Mouse (Mus musculus) kidney, adult 11 months (tissue): Measurements from ENCODE around the gene Pbrm1.

Experiments used
- DNase-seq: peaks from one replicate; pipeline ENCODE4 v3.0.0; 2022

Pbrm1 gene

GRCm38 (mm10) chr14:31018860-31019291 is at the start of gene Pbrm1, which contains the start of gene Gnl3:
Pbrm1 (plus strand) TSS chr14:31019138.
Gnl3 (minus strand) TSS chr14:31019152.
- DNase-seq, result peak; percentile 96

GRCm38 (mm10) chr14:30974204-30974603 is 44.7 kb upstream of the Pbrm1 start:
- DNase-seq, result peak; percentile 19

DNA sequence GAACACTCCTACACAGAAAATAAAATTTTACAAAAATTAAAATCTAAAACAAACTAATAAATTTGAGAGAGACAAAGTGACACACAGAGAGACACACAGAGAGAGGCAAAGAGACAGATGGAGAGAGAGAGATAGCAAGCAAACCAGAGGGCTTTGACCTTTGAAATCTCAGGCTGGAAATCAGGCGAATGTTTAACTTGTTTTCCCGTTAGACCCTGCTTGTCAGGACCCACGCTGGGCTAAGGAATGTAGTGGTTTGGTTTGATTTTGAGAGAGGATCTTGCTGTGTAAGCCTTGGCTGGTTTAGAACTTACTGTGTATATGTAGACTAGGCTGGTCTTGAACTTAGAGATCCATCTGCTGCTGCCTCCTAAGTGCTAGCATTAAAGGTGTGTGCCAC is 42.7 kb upstream of the Pbrm1 start:
- peak; percentile 52 for DNase-seq

DNA sequence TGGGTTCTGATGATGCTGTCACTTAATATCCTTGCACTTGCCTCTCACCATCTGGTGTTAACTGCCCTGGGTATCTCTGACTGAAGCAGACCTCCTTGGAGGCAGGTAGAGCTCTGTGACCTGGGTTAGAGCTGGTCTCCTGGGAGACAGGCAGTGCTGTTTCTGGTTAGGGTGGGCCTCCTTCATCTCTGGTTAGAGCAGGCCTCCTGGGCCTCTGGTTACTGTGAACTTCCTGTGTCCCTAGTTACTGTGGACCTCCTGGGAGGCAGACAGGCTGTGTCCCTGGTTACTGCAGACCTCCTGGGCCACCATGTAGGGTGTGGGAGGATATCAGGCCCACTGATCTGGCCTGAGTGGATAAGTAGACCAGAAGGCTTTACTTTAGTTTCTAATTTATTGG is 22.5 kb upstream of the Pbrm1 start:
- no peak for DNase-seq

- no peak for DNase-seq
Observed at GRCm38 (mm10) chr14:31000356-31000755, 18.6 kb upstream of the Pbrm1 start.

GRCm38 (mm10) chr14:31000816-31001306 is 18.1 kb upstream of the Pbrm1 start:
- no peak for DNase-seq

DNA sequence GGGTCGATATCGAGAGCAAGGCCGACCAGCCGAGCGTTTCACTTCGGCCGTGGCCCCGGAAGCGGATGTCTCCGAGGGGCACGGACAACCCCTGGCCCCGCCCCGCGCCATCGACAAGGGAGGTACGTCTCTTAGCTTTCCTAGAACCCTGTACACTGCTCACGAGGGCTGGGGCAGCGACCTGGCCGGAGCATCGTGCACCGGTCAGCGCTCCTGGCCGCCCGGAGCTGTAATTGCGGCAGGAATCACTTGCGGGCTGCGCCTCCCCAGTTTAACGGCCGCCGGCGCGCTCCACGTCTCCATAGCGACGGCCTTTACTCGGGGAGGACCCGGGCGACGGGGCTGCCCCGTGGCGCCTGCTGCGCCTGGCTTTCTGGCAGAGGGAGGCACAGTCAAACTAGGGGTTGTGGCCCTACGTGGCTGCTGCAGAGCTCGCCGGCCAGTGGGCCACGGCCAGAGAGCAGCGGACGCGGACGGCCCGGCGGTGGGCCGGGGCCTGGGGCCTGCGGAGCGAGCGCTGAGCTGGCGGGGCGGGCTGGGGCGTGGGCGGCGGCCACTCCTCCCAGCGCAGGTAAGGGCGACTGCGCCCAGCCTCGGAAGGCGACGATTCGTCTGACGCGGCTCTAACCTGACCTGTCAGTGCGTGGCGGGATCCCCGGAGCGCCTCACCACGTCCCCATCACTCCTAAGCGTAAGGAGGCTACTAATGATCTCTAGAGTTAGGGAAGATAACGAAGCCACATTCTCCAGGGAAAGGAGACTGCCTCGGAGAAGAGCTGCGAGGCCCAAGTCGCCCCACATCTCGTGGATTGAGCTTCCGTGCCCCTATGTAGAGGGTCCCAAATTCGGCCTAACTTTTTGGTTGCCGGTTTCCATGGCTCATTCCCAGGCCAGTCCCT is 17.4 kb upstream of the Pbrm1 start, which contains the start of the genes Glt8d1 and Spcs1:
TSS of gene Glt8d1 (plus strand) at position 94 of the 899 bp plus-strand sequence.
TSS of gene Spcs1 (minus strand) at position 366 of the 899 bp plus-strand sequence.
- DNase-seq, result peak; percentile 86

- DNase-seq, result no peak
Observed at GRCm38 (mm10) chr14:31004527-31004926, 14.4 kb upstream of the Pbrm1 start.

- no peak for DNase-seq
Observed at GRCm38 (mm10) chr14:31006779-31007178, 12.2 kb upstream of the Pbrm1 start.

DNA sequence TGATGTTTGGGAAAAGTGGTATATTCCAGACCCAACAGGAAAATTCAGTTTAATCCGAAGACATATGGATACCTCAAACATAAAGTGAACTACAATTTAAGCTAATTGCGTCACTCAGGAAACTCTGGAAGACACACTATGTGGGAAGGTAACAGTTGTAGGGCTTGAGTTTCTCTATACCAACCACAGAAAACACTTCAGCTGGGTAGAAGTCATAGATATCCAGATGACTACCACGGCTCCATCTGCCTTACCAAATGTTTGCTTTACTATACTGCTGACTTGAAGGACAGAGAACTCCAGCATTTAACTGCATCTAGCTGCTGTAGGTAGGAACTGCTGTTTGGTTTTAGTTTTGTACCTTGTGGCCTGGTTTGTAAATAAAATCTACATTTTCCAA is 7.3 kb upstream of the Pbrm1 start:
- no peak for DNase-seq

DNA sequence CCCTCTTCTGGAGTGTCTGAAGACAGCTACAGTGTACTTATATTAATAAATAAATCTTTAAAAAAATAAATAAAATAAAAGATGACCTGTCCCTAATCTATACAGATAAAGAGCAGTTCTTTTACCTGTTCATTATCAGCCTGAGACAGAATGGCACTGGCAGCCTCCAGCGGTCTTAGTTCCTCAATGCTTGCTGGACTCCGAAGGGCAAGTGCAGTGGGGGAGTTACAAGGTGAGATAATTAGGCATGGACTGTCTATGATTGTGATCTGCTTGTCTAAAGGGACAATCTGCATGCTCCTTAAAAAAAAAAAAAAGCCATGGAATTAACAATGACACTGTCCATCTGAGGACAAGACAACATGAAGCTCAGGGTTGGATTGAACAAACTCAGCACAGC is 5.0 kb upstream of the Pbrm1 start:
- no peak for DNase-seq

GRCm38 (mm10) chr14:31016063-31016462 is 2.9 kb upstream of the Pbrm1 start:
- DNase-seq, result no peak

DNA sequence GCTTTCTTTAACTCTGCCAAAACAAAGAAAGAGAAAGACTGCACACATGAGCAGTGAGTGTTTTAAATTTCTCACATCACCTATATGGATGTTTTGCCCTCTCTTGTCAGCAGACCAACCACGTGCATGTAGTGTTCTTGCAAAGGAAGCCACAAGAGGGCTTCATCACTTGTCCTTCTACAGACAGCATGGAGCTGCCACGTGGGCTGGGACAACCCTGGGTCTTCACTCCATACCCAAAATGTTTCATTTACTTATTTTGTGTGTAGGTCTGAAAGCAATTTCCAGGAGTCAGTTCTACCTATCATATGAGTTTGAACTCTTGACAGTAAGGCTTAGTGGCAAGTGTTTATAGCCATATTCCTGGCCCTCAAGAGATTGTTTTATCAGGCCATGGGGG is 1.1 kb upstream of the Pbrm1 start:
- no peak for DNase-seq

GRCm38 (mm10) chr14:31019331-31020205 is 630 bp downstream of the Pbrm1 start:
- peak; percentile 75 for DNase-seq

GRCm38 (mm10) chr14:31022579-31022978 is 3.6 kb downstream of the Pbrm1 start:
- DNase-seq, result peak; percentile 33

DNA sequence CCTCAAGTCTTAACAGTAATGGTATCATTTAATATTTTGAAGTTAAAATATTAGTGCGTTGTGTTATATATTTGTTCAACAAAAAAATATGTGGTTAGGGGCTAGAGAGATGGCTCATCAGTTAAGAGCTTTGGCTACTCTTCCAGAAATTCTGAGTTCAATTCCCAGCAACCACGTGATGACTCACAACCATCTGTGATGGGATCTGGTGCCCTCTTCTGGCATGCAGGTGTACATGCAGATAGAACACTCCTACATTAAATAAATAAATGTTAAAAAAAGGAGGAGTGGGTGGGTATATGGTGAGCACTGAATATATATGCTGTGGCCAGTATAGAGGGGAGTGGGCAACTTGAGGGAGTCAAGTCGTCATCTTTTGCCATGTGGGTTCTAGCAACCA is 6.8 kb downstream of the Pbrm1 start:
- no peak for DNase-seq

DNA sequence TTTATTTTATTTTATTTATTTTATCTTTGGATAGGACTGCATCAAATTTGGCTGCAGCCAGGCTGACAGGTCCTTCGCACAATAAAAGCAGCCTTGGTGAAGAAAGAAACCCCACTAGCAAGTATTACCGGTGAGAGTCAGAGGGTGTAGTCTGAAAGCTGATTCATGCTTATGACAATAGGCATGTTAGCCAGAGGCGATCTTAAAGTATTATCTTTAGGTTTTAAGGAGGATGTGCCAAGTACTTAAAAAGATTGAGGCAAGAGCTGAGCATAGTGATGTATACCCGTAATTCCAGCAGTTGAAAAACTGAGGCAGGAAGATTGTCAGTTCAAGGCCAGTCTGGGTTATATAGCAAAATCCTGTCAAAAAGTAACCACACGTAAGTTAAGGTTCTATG is 26.4 kb downstream of the Pbrm1 start:
- DNase-seq, result no peak

DNA sequence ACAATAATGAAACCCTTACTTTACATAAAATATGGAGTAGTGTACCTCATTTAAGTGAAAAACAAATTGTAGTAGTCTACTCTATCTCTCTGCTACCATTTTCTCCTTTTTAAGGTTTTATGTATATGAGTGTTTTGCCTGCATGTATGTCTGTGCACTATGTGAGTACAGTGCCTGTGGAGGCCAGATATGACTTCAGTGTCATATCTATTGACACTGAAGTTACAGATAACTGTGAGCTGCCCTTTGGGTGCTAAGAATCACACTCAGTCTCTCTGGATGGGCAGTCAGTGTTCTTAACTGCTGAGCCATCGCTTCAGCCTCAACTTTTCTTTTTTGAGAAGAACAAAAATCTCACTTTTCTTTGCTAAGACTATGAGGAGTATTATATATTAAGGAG is 26.9 kb downstream of the Pbrm1 start:
- no peak for DNase-seq

DNA sequence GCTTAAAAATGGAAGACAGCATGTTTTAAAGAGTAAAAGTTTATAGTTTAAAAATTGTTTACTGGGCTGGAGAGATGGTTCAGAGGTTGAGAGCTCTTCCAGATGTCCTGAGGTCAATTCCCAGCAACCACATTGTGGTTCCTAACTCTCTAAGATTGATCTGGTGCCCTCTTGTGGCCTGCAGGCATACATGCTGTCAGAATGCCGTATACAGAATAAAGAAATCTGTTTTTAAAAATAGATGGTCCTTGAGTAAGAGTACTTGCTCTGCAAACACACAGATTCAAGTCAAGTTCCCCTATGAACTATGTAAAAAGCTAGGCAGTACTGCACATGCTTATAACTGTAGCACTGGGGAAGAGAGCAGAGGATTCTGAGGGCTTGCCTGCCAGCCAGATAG is 43.3 kb downstream of the Pbrm1 start:
- DNase-seq, result no peak

- DNase-seq, result no peak
Observed at GRCm38 (mm10) chr14:31069086-31069733, 50.3 kb downstream of the Pbrm1 start.

DNA sequence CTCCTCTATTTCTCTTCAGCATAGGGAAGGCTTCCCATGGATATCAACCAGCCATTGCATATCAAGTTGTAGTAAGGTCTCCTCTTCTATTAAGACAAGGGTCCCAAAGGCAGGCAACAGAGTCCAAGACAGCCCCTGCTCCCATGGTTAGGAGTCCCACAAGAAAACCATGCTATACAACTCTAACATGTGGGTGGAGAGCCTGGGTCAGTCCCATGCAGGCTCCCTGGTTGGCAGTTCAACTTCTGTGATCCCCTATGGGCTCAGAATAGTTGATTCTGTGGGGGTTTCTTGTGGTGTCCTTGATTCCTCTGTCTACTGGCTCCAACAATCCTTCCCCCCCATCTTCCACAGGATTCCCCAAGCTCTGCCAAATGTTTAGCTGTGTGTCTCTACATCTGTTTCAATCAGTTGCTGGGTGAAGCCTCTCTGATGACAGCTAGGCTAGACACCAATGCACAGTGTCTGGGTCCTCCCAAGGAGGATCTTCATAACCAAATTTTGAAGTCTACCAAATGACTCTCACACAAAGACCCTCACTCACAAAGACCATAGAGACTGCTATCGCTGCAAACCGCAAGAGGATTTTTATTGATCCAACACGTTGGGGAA is 59.8 kb downstream of the Pbrm1 start:
- no peak for DNase-seq

DNA sequence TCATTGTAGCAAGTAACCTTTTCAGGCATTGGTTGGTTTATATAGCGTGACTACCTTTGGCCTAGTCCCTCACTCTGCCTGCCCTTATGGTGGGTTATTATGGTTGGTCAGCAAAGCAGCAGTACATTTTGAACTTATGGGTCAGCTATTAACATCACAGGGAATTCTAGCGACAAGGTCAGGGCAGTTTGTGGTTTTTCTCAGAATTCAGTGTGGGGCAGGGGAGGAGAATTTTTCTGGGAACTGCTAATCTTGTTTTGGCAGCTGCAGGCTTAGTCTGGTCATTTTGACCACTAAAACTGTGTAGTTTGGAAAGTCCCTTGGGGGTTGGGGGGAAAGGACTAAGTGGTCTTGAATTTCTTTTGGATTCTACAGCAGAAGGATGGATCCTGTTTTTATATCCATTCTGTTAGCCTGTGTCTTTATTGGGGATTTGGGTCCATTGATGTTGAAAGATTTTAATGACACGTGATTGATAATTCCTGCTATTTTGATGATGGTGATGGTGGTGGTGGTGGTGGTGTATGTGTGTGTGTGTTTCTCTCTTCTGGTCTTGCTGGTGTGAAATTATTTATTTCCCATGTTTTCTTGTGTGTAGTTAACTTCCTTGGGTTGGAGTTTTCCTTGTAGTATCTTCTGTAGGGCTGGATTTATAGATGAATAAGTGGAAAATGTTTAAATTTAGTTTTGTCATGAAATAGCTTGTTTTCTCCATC is 60.5 kb downstream of the Pbrm1 start:
- DNase-seq, result peak; percentile 12
